Mouse (Mus musculus) adrenal gland, postnatal 10 days (tissue): ENCODE data around the gene Gm6121. TPM values are rescaled to one million over a fixed set of nuclear protein-coding genes. Genes with fewer than 3 reads are reported as not detected.
"Not testable (repeated sequence)": the region's sequence is repeated elsewhere in the genome, so short reads cannot be mapped to it uniquely, and the experiment has no call there.

ENCODE experiments used
- DNase-seq: peaks from one replicate; pipeline ENCODE4 v3.0.0; 2021; ENCODE audit warnings: mixed read lengths
- long read RNA-seq, 2 experiments: library from polyadenylated mRNA; stranded (forward); transcript quantifications; one replicate each; pipeline ENCODE4 v2.0.0; 2021
- total RNA-seq, 2 experiments: library from RNA; stranded (reverse); gene quantifications; 2 replicates each; pipeline ENCODE4 v1.2.3; 2021

Gm6121 gene
- not detected for total RNA-seq
- long read RNA-seq, experiment 1, result 0 reads
- long read RNA-seq, experiment 2, result 0 reads

- DNase-seq, result not testable (repeated sequence)
Measured at GRCm38 (mm10) chrX:26935597-26935996, at the start of gene Gm6121. TSS of gene Gm6121 (minus strand) at chrX:26935697.

Other genes with a start within 250 kb of the Gm6121 start
- gene Gm14525, start 233.1 kb downstream of the Gm6121 start, total RNA-seq, result not detected